Mouse (Mus musculus) heart, embryonic 14.5 days (tissue): Measurements from ENCODE around the gene Pus10. TPM values are rescaled to one million over a fixed set of nuclear protein-coding genes. Genes with fewer than 3 reads are reported as not detected.
"Not testable (repeated sequence)": the region's sequence is repeated elsewhere in the genome, so short reads cannot be mapped to it uniquely, and the experiment has no call there.

Experiments used
- ATAC-seq: fragments of 200-750 bp; cut with Nextera tagmentation; 2 replicates; pipeline ENCODE4 v1.8.0; 2017; ENCODE audit warnings: low read depth, moderate TSS enrichment; ENCODE audit not compliant: insufficient number of reproducible peaks, insufficient read depth, low FRiP score
- H3K27ac ChIP-seq, 2 experiments: fragments of 200-500 bp in 1 of 2; fragments of 300-500 bp in 1 of 2; sonication (generic) in 1 of 2; replicated peaks in 1 of 2; 2 replicates each; pipeline ENCODE4 v1.5.1; 2012 to 2014; ENCODE audit warnings: low read depth in 2 of 2, low read length in 2 of 2, control low read depth in 1 of 2, mild to moderate bottlenecking in 1 of 2, mixed read lengths in 1 of 2; ENCODE audit not compliant: control insufficient read depth in 1 of 2, insufficient read depth in 1 of 2
- H3K27me3 ChIP-seq: fragments of 300-500 bp; sonication (generic); 2 replicates; pipeline ENCODE4 v1.6.1; 2014; ENCODE audit warnings: mild to moderate bottlenecking, low read length, control low read depth; ENCODE audit not compliant: control insufficient read depth, insufficient read depth
- H3K36me3 ChIP-seq: fragments of 300-500 bp; sonication (generic); 2 replicates; pipeline ENCODE4 v1.6.1; 2014; ENCODE audit warnings: mild to moderate bottlenecking, control low read depth, low read length, mixed read lengths; ENCODE audit not compliant: control insufficient read depth, insufficient read depth
- H3K4me1 ChIP-seq, 2 experiments: fragments of 200-500 bp in 1 of 2; fragments of 300-500 bp in 1 of 2; sonication (generic) in 1 of 2; 2 replicates each; pipeline ENCODE4 v1.6.1; 2012 to 2014; ENCODE audit warnings: low read length in 2 of 2, control low read depth in 1 of 2, mixed read lengths in 1 of 2; ENCODE audit not compliant: control insufficient read depth in 2 of 2, insufficient read depth in 2 of 2
- H3K4me2 ChIP-seq: fragments of 300-500 bp; sonication (generic); 2 replicates; pipeline ENCODE4 v1.6.1; 2014; ENCODE audit warnings: mild to moderate bottlenecking, low read length
- H3K4me3 ChIP-seq, 2 experiments: fragments of 200-500 bp in 1 of 2; fragments of 300-500 bp in 1 of 2; sonication (generic) in 1 of 2; 2 replicates each; pipeline ENCODE4 v1.5.1; 2012 to 2014; ENCODE audit warnings: low read length in 2 of 2, mild to moderate bottlenecking in 2 of 2, control low read depth in 1 of 2, low read depth in 1 of 2, moderate library complexity in 1 of 2; ENCODE audit not compliant: control insufficient read depth in 1 of 2, insufficient read depth in 1 of 2
- H3K9ac ChIP-seq: fragments of 300-500 bp; sonication (generic); 2 replicates; pipeline ENCODE4 v1.6.1; 2014; ENCODE audit warnings: mild to moderate bottlenecking, low read length
- H3K9me3 ChIP-seq: fragments of 300-500 bp; sonication (generic); 2 replicates; pipeline ENCODE4 v1.6.1; 2016; ENCODE audit warnings: low read length, control low read depth; ENCODE audit not compliant: control insufficient read depth
- WGBS: fragments of 180-500 bp; shearing (Covaris S2); extraction: QIAGEN DNeasy Blood & Tissue Kit; methylation state at CpG from one replicate; pipeline ENCODE4 v1.1.7; 2014; 5-methylcytosine and 5-hydroxymethylcytosine counted together
- polyA plus RNA-seq: library from polyadenylated mRNA; unstranded; fragments of >200 nt; fragmentation: Nextera tagmentation; extraction: Ambion mirVana; gene quantifications from 2 replicates; pipeline ENCODE4 v1.2.1, GENCODE M21; 2014

Pus10 gene
- polyA plus RNA-seq, 1 experiment from 2014 or later: 11.8 TPM

DNA sequence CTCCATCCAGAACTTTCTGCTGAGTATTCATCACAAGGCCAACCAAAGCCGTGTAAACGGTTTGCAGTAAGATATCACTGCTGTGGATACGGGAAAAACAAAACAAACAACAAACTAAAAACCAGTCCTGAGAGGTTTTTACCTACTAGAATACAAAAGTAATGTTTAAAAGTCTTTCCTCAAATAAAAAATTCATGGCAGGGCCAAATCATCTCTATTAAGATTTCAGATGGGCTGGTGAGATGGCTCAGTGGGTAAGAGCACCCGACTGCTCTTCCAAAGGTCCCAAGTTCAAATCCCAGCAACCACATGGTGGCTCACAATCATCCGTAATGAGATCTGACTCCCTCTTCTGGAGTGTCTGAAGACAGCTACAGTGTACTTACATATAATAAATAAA, 101.9 kb downstream of the Pus10 start:
- H3K4me1 ChIP-seq, H3K27me3 ChIP-seq, H3K9me3 ChIP-seq, H3K4me3 ChIP-seq, H3K9ac ChIP-seq, H3K4me2 ChIP-seq, H3K27ac ChIP-seq, H3K36me3 ChIP-seq, ATAC-seq: not testable (repeated sequence)
- WGBS: 74% methylated on average over 4 of the region's 5 CpGs

DNA sequence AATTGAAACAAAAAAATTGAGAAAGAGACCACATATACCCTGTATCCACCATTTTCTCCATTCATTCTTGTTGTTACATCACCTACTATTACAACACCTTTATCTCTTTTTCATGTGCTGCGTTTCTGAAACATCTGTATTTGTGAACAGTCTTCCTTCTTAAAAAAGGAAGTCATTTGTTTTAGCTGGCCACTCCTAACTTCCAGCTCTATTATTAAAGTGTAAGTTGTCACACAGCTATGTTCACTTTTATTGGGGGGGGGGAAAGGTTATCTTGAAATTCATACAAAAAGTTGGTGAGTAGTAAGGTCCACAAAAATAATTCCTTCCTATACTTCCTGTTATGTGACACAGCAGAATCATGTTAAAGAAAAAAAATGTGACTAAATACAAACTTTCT, 102.5 kb downstream of the Pus10 start:
- Histone ChIP-seq H3K36me3 (no peaks in the 10 kb centered on the region), H3K27ac (no peak overlapping the region), H3K4me1 (peaks cover 0 to 8% of the 10 kb centered on the region in 2 experiments; a peak in 1 of 4 replicates), H3K4me2 (no peak overlapping the region), H3K4me3 (no peak overlapping the region), H3K27me3 (no peaks in the 10 kb centered on the region), H3K9ac (no peak overlapping the region), H3K9me3 (no peaks in the 10 kb centered on the region)
- no peak for ATAC-seq
- 56% methylated on average over 1 of the region's 1 CpGs for WGBS

DNA sequence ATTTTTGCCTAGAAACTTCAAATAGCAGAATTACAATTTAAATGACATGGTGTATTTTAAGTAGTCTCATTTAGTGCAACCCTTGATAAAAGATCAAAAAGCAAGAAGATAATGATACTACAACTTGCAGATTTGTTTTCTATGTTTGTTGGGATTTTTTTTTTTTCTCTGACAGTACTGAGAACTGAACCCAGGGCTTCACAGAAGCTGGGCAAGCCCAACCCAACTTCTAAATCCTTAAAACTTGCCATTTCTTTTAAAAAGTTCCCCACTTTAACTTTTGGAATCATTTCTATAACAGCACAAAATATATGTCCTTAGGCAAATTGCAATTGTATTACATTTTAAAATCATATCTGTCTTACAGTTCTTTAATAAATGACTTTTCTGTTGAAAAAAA, 103.6 kb downstream of the Pus10 start:
- H3K27me3 ChIP-seq: no peaks in the 10 kb centered on the region
- H3K36me3 ChIP-seq: no peaks in the 10 kb centered on the region
- H3K4me3 ChIP-seq: no peak overlapping the region
- H3K9me3 ChIP-seq: no peaks in the 10 kb centered on the region
- ATAC-seq: no peak
- H3K9ac ChIP-seq: no peak overlapping the region
- no peak overlapping the region for H3K27ac ChIP-seq
- peak overlapping the region; percentile 35 for H3K4me2 ChIP-seq
- peaks cover 0 to 9% of the 10 kb centered on the region in 2 experiments; a peak in 1 of 4 replicates for H3K4me1 ChIP-seq

DNA sequence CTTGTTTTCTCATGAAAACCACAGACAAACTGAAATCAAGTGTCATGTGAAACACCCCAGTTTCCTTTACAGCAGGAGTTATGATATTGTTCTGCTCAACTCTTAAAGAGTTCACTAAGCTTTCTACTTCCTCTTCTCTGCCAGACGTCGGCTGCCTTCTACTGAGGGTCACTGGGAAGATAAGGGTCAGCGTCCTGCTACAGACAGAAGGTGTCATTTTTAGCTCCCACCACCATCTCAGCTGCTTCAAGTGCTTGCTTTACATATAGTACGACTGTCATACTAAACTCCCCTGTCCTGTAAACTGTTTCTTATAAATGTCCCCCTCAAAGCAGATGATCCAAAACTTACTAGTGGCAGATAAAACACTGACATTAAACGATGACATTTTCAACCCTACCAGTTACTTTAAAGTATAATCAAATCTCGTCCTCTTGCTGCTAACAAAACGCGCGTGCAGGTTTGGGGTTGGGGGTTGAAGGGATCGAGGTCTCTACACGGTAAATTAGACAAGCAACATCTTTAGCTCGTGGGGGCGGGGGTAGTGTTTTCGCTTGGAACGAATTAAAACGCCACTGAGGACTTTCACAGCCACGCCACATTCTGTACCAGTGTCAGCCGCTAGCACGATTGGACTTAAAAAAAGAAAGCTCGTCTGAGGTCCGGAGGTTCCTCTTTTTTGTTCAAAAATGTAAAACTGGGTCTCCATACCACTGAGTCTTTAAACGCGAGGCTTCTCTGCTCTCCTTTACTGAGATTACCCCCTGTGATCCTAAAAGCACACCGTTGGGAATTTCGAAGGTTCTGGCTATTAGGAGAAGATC, 104.4 kb downstream of the Pus10 start:
- no peak for ATAC-seq
- peak overlapping the region; percentile 91 for H3K9ac ChIP-seq
- H3K27me3 ChIP-seq: no peaks in the 10 kb centered on the region
- H3K27ac ChIP-seq: peak overlapping the region; percentile 98
- H3K4me2 ChIP-seq: peak overlapping the region; percentile 82
- H3K9me3 ChIP-seq: no peaks in the 10 kb centered on the region
- peak overlapping the region; percentile 79 to 81 for H3K4me3 ChIP-seq
- WGBS: under 1% methylated on average over 25 of the region's 25 CpGs
- no peaks in the 10 kb centered on the region for H3K36me3 ChIP-seq
- H3K4me1 ChIP-seq: peaks cover 0 to 9% of the 10 kb centered on the region in 2 experiments; a peak in 1 of 4 replicates

DNA sequence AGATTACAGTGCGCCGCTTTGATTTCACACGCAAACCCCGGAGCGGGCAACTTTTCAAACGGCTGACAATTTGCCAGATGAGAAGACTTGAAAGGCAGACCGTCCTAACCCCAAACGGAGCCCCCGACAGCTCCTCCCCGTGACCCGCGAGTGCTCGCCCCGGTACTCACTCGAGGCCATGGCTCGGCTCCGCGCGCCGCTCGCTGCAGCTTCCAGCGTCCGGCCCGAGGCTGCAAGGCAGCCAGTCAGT, 105.0 kb downstream of the Pus10 start:
- H3K36me3 ChIP-seq: no peaks in the 10 kb centered on the region
- H3K4me3 ChIP-seq: peak overlapping the region; percentile 79 to 81
- peaks cover 0 to 9% of the 10 kb centered on the region in 2 experiments; a peak in 1 of 4 replicates for H3K4me1 ChIP-seq
- ATAC-seq: no peak
- H3K4me2 ChIP-seq: peak overlapping the region; percentile 82
- peak overlapping the region; percentile 91 for H3K9ac ChIP-seq
- peak overlapping the region; percentile 98 for H3K27ac ChIP-seq
- H3K9me3 ChIP-seq: no peaks in the 10 kb centered on the region
- WGBS: under 1% methylated on average over 24 of the region's 24 CpGs
- no peaks in the 10 kb centered on the region for H3K27me3 ChIP-seq

DNA sequence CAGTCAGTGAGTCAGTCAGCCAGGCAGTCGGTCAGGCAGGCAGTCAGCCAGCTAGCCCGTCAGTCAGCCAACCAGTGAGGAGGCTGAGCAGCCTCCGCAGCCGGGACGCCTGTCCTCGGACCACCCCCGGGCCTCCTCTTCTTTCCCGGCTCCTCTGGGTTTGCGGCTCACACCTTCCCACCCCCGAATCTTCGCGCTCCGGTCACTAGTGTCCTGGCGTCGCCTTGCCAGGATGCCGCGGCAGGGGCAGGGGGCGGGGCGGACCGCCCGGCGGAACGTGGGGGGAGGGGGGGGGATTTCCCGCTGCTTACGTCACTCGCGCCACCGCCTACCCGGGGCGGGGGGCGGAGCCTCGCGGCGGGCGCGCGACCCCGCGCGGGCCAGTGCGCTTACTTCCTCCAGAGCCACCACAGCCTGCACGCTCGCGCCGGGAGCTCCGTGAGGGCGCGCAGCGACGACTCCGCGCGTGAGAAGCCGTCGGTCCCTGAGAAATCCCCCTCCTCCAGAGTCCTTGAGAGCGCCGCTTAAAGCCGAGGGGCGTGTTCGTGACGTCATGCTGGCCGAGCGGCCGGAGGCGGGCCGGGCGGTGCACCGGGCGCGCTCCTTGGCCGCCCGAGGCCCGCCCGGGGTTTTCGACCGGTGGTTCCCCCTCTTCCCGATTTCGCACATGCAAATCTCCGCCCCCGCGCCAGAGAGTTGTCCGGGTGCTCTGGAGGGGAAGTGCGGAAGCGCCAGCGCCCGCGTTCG, 105.5 kb downstream of the Pus10 start, which contains the start of gene Rel:
Rel (minus strand) TSS at position 211 of the 747 bp plus-strand sequence.
- Histone ChIP-seq H3K9ac (peak within 1 kb of the TSS; percentile 91), H3K4me1 (peaks cover 0 to 9% of the 10 kb centered on the region in 2 experiments; a peak in 1 of 4 replicates), H3K4me3 (peak within 1 kb of the TSS; percentile 79 to 81), H3K4me2 (peak within 1 kb of the TSS; percentile 82), H3K27me3 (no peaks in the 10 kb centered on the region), H3K9me3 (no peaks in the 10 kb centered on the region), H3K27ac (peak within 1 kb of the TSS; percentile 98), H3K36me3 (no peaks in the 10 kb centered on the region)
- WGBS: under 1% methylated on average over 65 of the region's 88 CpGs
- peak; percentile 92 for ATAC-seq

DNA sequence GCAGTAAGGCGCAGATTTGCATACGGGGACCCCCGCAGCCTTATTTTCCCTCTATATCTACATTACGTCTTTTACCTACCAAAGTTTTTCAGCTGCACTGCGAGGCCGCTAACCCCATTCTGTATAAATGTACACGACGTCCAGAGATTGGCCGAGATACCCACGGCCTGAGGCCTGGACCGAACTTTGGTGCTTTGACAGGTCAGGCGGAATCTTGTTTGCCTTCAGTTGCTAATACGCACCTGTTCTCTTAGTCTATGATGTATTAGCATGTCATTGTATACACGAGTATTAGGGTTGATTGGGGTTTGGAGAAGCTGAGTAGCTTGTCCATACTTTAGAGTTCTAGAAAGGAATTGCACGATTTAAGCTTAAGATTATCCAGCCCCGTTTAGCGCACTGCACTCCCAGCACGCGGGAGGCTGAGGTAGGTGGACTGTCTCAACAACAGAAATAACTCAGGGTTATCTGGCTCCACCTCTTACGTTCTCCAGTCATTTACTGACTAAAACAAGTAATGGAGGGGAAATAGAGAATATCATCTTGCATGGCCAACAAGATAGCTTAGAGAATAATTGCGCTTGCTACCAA, 106.1 kb downstream of the Pus10 start:
- no peaks in the 10 kb centered on the region for H3K36me3 ChIP-seq
- H3K9me3 ChIP-seq: no peaks in the 10 kb centered on the region
- peaks cover 0 to 9% of the 10 kb centered on the region in 2 experiments; a peak in 1 of 4 replicates for H3K4me1 ChIP-seq
- peak overlapping the region; percentile 82 for H3K4me2 ChIP-seq
- H3K9ac ChIP-seq: peak overlapping the region; percentile 91
- H3K27me3 ChIP-seq: no peaks in the 10 kb centered on the region
- peak overlapping the region; percentile 79 to 81 for H3K4me3 ChIP-seq
- ATAC-seq: no peak
- peak overlapping the region; percentile 98 for H3K27ac ChIP-seq
- WGBS: 5% methylated on average over 21 of the region's 21 CpGs
